Mouse (Mus musculus) R1 (cell line): ENCODE results near the gene Them5.

Experiments used
- DNase-seq: peaks from one replicate; pipeline ENCODE4 v3.0.0-alpha.2; 2018; ENCODE audit warnings: low read depth, low spot score

Gene Them5

GRCm38 (mm10) chr3:94341959-94342422 is at the start of gene Them5:
Gene Them5, plus strand, starts transcription at chr3:94342099.
- DNase-seq: no peak

- DNase-seq: no peak
Measured at GRCm38 (mm10) chr3:94305457-94305856, 36.4 kb upstream of the Them5 start.

GRCm38 (mm10) chr3:94306975-94307374 is 34.9 kb upstream of the Them5 start:
- DNase-seq: no peak

- DNase-seq: peak; percentile 97
Measured at GRCm38 (mm10) chr3:94309633-94310363, 32.1 kb upstream of the Them5 start, which contains the start of gene Them4. Gene Them4, plus strand, starts transcription at chr3:94310089.

- DNase-seq: no peak
Measured at GRCm38 (mm10) chr3:94310491-94310890, 31.4 kb upstream of the Them5 start.

- DNase-seq: no peak
Measured at GRCm38 (mm10) chr3:94310911-94311310, 31.0 kb upstream of the Them5 start.

- no peak for DNase-seq
Measured at GRCm38 (mm10) chr3:94311376-94311775, 30.5 kb upstream of the Them5 start.

GRCm38 (mm10) chr3:94328681-94329080 is 13.2 kb upstream of the Them5 start:
- DNase-seq: peak; percentile 37

- no peak for DNase-seq
Measured at GRCm38 (mm10) chr3:94334442-94334841, 7.5 kb upstream of the Them5 start.

- DNase-seq: no peak
Measured at GRCm38 (mm10) chr3:94338522-94338921, 3.4 kb upstream of the Them5 start.

GRCm38 (mm10) chr3:94342552-94342951 is 653 bp downstream of the Them5 start:
- no peak for DNase-seq

GRCm38 (mm10) chr3:94344182-94344581 is 2.3 kb downstream of the Them5 start:
- no peak for DNase-seq

- no peak for DNase-seq
Measured at GRCm38 (mm10) chr3:94344897-94345296, 3.0 kb downstream of the Them5 start.

GRCm38 (mm10) chr3:94348146-94348545 is 6.2 kb downstream of the Them5 start:
- no peak for DNase-seq

GRCm38 (mm10) chr3:94360812-94361211 is 18.9 kb downstream of the Them5 start:
- peak; percentile 77 for DNase-seq

- no peak for DNase-seq
Measured at GRCm38 (mm10) chr3:94362138-94362537, 20.2 kb downstream of the Them5 start, which contains the start of gene C2cd4d. Gene C2cd4d, plus strand, starts transcription at chr3:94362438.

GRCm38 (mm10) chr3:94363291-94364153 is 21.6 kb downstream of the Them5 start:
- peak; percentile 56 for DNase-seq

GRCm38 (mm10) chr3:94364154-94364526 is 22.2 kb downstream of the Them5 start:
- DNase-seq: peak; percentile 14

GRCm38 (mm10) chr3:94366761-94367160 is 24.9 kb downstream of the Them5 start:
- DNase-seq: peak; percentile 84

- no peak for DNase-seq
Measured at GRCm38 (mm10) chr3:94367511-94367910, 25.6 kb downstream of the Them5 start.

- DNase-seq: no peak
Measured at GRCm38 (mm10) chr3:94368631-94369030, 26.7 kb downstream of the Them5 start.

GRCm38 (mm10) chr3:94369709-94370108 is 27.8 kb downstream of the Them5 start:
- DNase-seq: peak; percentile 22
